Mouse (Mus musculus) lung, postnatal 0 days (tissue): ENCODE data around the gene Pif1.

Experiments
- CTCF ChIP-seq: IDR thresholded peaks from 2 replicates; pipeline ENCODE4 v1.5.1; 2016; ENCODE audit warnings: antibody characterized with exemption, mild to moderate bottlenecking
- EP300 ChIP-seq: IDR thresholded peaks from 2 replicates; pipeline ENCODE4 v1.6.1; 2016; ENCODE audit warnings: antibody characterized with exemption, mild to moderate bottlenecking, control low read depth

- TF ChIP-seq CTCF (no peak), EP300 (no peak)
These were observed 36.7 kb upstream of the Pif1 start for GRCm38 (mm10) chr9:65550079-65550831.
